ENCODE assay signal across 7 mouse cellular contexts in the genomic region with DNA sequence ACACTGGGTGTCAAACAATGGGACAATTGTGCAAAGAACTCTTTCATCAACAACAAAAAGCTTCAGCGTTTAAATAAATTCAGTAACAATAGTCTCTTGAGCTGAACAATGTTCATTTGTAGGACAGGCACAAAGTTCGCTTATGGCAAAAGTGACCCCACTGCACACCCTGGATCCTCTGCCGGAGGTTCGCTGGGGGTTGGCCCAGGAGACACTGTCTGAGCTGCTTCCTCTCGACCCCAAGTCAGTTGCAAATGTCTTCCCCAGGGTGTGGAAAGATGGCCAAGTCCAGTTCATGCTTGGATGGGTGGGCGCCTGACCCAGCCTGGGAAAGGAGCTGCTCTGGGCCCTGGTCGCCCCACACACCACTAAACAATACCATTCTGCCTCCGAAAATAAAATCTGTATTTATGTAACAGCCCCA. TPM values are rescaled to one million over a fixed set of nuclear protein-coding genes. Genes with fewer than 3 reads are reported as not detected.
DNase-seq lines count a peak whose midpoint lies in the region; ATAC-seq and TF ChIP-seq lines count a peak whose summit lies in the region.

No protein-coding gene starts in this region.

- peak overlapping the region; percentile 83 for H3K4me2 ChIP-seq in neural tube, embryonic 13.5 days

- no peak for DNase-seq in spleen, adult 2 months (ENCODE audit: low read depth in 1 of 2, low spot score in 2 of 2)
- DNase-seq in spleen, postnatal 36 days (ENCODE audit: low spot score in 2 of 2): no peak
- peak; percentile 29 to 42 for DNase-seq in cerebellum, postnatal 4 days (ENCODE audit: low spot score in 2 of 2)
- DNase-seq in heart, postnatal 4 days: peak; percentile 37
- peak; percentile 57 for DNase-seq in left cerebral cortex, postnatal 4 days
- no peak for DNase-seq in thymus, postnatal 0 days (ENCODE audit: low spot score)

- peak overlapping the region; percentile 80 for H3K4me3 ChIP-seq in spleen, adult 2 months (ENCODE audit: extremely low read depth, insufficient read depth, insufficient read length)
- peak overlapping the region; percentile 58 for H3K4me3 ChIP-seq in neural tube, embryonic 13.5 days

- H3K9me3 ChIP-seq in neural tube, embryonic 13.5 days: no peaks in the 10 kb centered on the region

- intact Hi-C loops in left cerebral cortex, postnatal 4 days (cut with DNase I): no loop called here

- H3K4me1 ChIP-seq in spleen, adult 2 months (ENCODE audit: control insufficient read depth, insufficient read depth, insufficient read length): peaks cover 4% of the 10 kb centered on the region; the same call in 1 of the 2 replicates
- peaks cover 40% of the 10 kb centered on the region for H3K4me1 ChIP-seq in neural tube, embryonic 13.5 days (replicated peaks)

- ATAC-seq in neural tube, embryonic 13.5 days (ENCODE audit: low read depth): no peak

- no peaks in the 10 kb centered on the region for H3K36me3 ChIP-seq in spleen, adult 2 months (ENCODE audit: control insufficient read depth, insufficient read depth, low read length)
- no peaks in the 10 kb centered on the region for H3K36me3 ChIP-seq in neural tube, embryonic 13.5 days

- no peak for TF ChIP-seq CTCF in spleen, adult 2 months (IDR thresholded peaks at IDR 0.05; ENCODE audit: extremely low read depth, insufficient read depth, insufficient read length, insufficient replicate concordance)

- TF ChIP-seq POLR2A in spleen, adult 2 months (IDR thresholded peaks at IDR 0.05; ENCODE audit: low read depth, low read length): no peak

- H3K27ac ChIP-seq in spleen, adult 2 months (ENCODE audit: insufficient read depth, low read length): no peak overlapping the region
- peak overlapping the region; percentile 100 for H3K27ac ChIP-seq in neural tube, embryonic 13.5 days (replicated peaks)

- H3K27me3 ChIP-seq in spleen, adult 2 months (ENCODE audit: control insufficient read depth, insufficient read depth, low read length): no peaks in the 10 kb centered on the region
- H3K27me3 ChIP-seq in neural tube, embryonic 13.5 days: no peaks in the 10 kb centered on the region

- peak overlapping the region; percentile 99 for H3K9ac ChIP-seq in neural tube, embryonic 13.5 days

- WGBS in spleen, adult 2 months: 42% methylated on average over 8 of the region's 8 CpGs
- WGBS in neural tube, embryonic 13.5 days: 4% methylated on average over 8 of the region's 8 CpGs

RNA-seq across cellular contexts. Expression of gene Rhob, which starts 1.6 kb away (rescaled TPM):
- polyA plus RNA-seq in spleen, adult 2 months (2012; rRNA removed): 84.8 and 101 TPM in 2 replicates
- total RNA-seq in heart, postnatal 4 days (2021): 100 to 1,000 TPM; 124 to 128 TPM
- 100 to 1,000 TPM; 220 to 231 TPM for total RNA-seq in left cerebral cortex, postnatal 4 days (2021)
- 80.6 and 81.1 TPM in 2 replicates for polyA plus RNA-seq in neural tube, embryonic 13.5 days (2015; fragmentation: Nextera tagmentation; extraction: Ambion mirVana)
- polyA plus RNA-seq in thymus, postnatal 0 days (2015; fragmentation: Nextera tagmentation; extraction: Ambion mirVana): 16.6 and 18.4 TPM in 2 replicates

Comparison
In these comparisons a context has a peak if more than half of its experiments do, and no peak if none do; other contexts are left out.
1. DNase-seq: peak in cerebellum, postnatal 4 days (2 of 2), heart, postnatal 4 days (single experiment) and left cerebral cortex, postnatal 4 days (single experiment); none in spleen, adult 2 months (0 of 2), spleen, postnatal 36 days (0 of 2) and thymus, postnatal 0 days (single experiment).